Mouse (Mus musculus) gastrocnemius, adult 18-20 months (tissue): ENCODE results near the gene Fxyd7. TPM values are rescaled to one million over a fixed set of nuclear protein-coding genes. Genes with fewer than 3 reads are reported as not detected.

ENCODE experiments used
- DNase-seq: peaks from one replicate; pipeline ENCODE4 v3.0.0; 2021; ENCODE audit warnings: low spot score
- microRNA-seq: library from miRNA; unstranded; fragments of <30 nt; microRNA quantifications from one replicate; pipeline ENCODE4 v1.2.0, GENCODE M21; 2021
- total RNA-seq, 2 experiments: library from RNA; stranded (reverse); gene quantifications; 2 replicates each; pipeline ENCODE4 v1.2.3; 2021

The Fxyd7 gene
- total RNA-seq, 2 experiments from 2014 or later: 0.94 to 1.2 TPM

- no peak for DNase-seq
These were observed 38.3 kb downstream of the Fxyd7 start for GRCm38 (mm10) chr7:31012971-31013370.

- no peak for DNase-seq
These were observed 42.4 kb downstream of the Fxyd7 start for GRCm38 (mm10) chr7:31008889-31009288.

- DNase-seq: no peak
These were observed 43.1 kb downstream of the Fxyd7 start for GRCm38 (mm10) chr7:31008175-31008574.

DNA sequence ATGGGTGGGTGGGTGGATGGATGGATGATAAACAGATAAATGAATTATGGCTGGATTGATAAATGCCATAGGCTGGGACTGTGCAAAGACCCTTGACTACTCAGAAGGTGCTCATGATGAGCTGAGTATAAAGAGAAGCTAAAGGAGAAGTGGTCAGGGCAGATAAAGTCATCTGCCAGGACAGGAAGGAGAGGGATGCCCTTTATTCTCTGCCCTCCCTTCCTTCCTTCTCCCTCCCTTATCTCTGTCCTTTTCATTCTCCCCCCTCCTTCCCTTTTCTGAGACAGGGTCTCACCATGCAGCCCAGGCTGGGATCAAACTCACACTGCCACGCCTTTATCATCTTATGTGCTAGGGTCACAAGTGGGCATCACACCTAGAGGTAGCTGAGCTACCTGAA is 43.5 kb downstream of the Fxyd7 start:
- no peak for DNase-seq

GRCm38 (mm10) chr7:31002650-31003049 is 48.6 kb downstream of the Fxyd7 start:
- no peak for DNase-seq

GRCm38 (mm10) chr7:31000505-31001020 is 50.7 kb downstream of the Fxyd7 start:
- DNase-seq: peak; percentile 79

DNA sequence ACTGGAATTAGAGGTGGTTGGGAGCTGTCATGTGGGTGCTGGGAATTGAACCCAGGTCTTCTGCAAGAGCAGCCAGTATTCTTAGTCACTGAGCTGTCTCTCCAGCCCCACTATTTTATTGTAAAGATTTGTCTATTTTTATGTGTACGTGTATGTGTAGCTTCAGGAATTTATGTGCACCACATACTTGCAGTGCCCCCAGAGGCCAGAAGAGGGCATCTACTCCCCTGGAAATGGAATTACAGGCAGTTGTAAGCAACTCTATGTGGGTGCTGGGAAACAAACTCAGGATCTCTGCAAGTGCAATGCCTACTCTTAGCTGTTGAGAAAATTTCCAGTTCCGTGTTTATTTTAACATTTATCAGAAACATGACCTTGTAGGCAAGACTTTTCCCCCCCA is 54.8 kb downstream of the Fxyd7 start:
- no peak for DNase-seq

DNA sequence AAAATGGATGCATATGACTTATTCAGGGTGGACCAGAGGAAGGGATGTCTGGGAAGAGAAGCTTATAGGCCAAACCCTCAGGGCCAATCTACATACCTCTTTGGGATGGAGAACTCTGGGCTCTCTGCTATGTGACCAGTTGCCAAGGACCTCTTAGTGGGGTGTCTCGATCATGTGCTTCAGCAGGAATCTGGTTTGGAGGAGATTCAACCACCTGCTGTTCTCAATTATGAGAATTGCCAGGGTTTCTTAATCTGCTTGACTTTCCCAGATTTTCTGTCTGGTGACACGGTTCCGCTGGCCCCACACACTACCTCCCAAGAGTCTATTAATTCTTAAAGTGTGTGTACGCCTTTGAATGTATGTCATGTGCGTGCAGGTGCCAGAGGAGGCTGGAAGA is 57.3 kb downstream of the Fxyd7 start:
- DNase-seq: no peak

Small RNA genes within 50 kb of the gene (microRNA-seq; reads per million reads assigned to microRNA genes)
- gene Mir7050: not detected

Other genes with a start within 250 kb of the Fxyd7 start
- under 1 TPM; 0.50 to 0.90 TPM for gene Ffar2, start 227.7 kb downstream of the Fxyd7 start, total RNA-seq
- gene Ffar3, start 195.3 kb downstream of the Fxyd7 start, total RNA-seq: not detected
- gene Ffar1, start 189.9 kb downstream of the Fxyd7 start, total RNA-seq: not detected
- not detected for gene Cd22, start 171.1 kb downstream of the Fxyd7 start, total RNA-seq
- under 1 TPM; 0.48 to 0.76 TPM for gene Mag, start 136.6 kb downstream of the Fxyd7 start, total RNA-seq
- gene Hamp2, start 126.8 kb downstream of the Fxyd7 start, total RNA-seq: not detected
- gene Hamp, start 107.4 kb downstream of the Fxyd7 start, total RNA-seq: 1 to 10 TPM in 1 of 2 experiments, not detected in 1; 2.2 TPM
- gene Usf2, start 94.7 kb downstream of the Fxyd7 start, total RNA-seq: 10 to 100 TPM; 80.6 to 92.8 TPM
- under 1 TPM; 0.30 to 0.55 TPM for gene Lsr, start 78.0 kb downstream of the Fxyd7 start, total RNA-seq
- not detected for gene Fam187b, start 77.7 kb downstream of the Fxyd7 start, total RNA-seq
- 10 to 100 TPM in 1 of 2 experiments, 1 to 10 TPM in 1; 7.6 to 13.4 TPM for gene Fxyd5, start 9.0 kb downstream of the Fxyd7 start, total RNA-seq
- 1,000 to 10,000 TPM in 1 of 2 experiments, 100 to 1,000 TPM in 1; 983 to 1,012 TPM for gene Fxyd1, start 5.7 kb upstream of the Fxyd7 start, total RNA-seq
- 1 to 10 TPM; 1.7 to 3.5 TPM for gene Lgi4, start 7.9 kb upstream of the Fxyd7 start, total RNA-seq
- 1 to 10 TPM in 1 of 2 experiments, under 1 TPM in 1; 1.00 to 1.6 TPM for gene Fxyd3, start 25.2 kb upstream of the Fxyd7 start, total RNA-seq
- 10 to 100 TPM; 15.0 to 20.7 TPM for gene Hpn, start 63.8 kb upstream of the Fxyd7 start, total RNA-seq
- gene Scn1b, start 75.5 kb upstream of the Fxyd7 start, total RNA-seq: 100 to 1,000 TPM; 924 to 953 TPM
- gene Gramd1a, start 104.4 kb upstream of the Fxyd7 start, total RNA-seq: 10 to 100 TPM; 35.7 to 37.1 TPM
- not detected for gene Scgb2b2, start 239.0 kb upstream of the Fxyd7 start, total RNA-seq
- not detected for gene Scgb1b2, start 240.4 kb upstream of the Fxyd7 start, total RNA-seq